Mouse (Mus musculus): Measurements from ENCODE around the gene Smim7. TPM values are rescaled to one million over a fixed set of nuclear protein-coding genes. Genes with fewer than 3 reads are reported as not detected.

Gene Smim7
- polyA plus RNA-seq, 1 experiment from 2014 or later, result 126 TPM

DNA sequence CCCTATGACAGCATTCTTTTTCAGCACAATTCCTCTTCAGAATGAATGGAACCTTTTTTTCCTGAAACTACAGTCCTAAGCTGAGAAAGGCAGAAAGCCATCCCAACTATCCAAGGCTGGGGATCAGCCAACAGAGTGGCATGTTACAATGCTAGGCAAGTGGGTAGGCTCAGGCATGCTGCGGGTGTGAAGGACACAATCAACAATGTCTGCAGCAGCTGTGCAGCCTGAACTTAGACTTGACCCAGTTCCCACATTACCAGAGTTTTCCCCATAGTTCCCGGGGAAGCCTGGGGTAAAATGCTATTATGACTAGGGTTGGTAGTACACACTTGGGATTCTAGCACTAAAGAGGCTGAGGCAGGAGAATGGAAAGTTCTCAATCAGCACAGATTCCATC, 4.9 kb downstream of the Smim7 start:
- Histone ChIP-seq H3K4me2 (ENCODE audit: low read length) (no peak overlapping the region), H3K36me3 (ENCODE audit: control insufficient read depth, insufficient read depth, low read length) (peaks cover 64% of the 10 kb centered on the region), H3K27ac (replicated peaks in 1 of 2; ENCODE audit: control insufficient read depth in 1 of 2, insufficient read depth in 1 of 2, low read depth in 2 of 2, low read length in 2 of 2) (no peak overlapping the region), H3K27me3 (ENCODE audit: control insufficient read depth, insufficient read depth, low read length) (no peaks in the 10 kb centered on the region), H3K9ac (ENCODE audit: low read length) (no peak overlapping the region), H3K4me1 (ENCODE audit: control insufficient read depth in 2 of 2, insufficient read depth in 2 of 2, low read length in 2 of 2) (peaks cover 7 to 19% of the 10 kb centered on the region in 2 experiments), H3K9me3 (ENCODE audit: control insufficient read depth, low read length) (no peaks in the 10 kb centered on the region), H3K4me3 (ENCODE audit: control insufficient read depth in 1 of 2, insufficient read depth in 1 of 2, low read depth in 1 of 2, low read length in 2 of 2) (no peak overlapping the region)
- 88% methylated on average over 2 of the region's 2 CpGs for WGBS
- ATAC-seq (ENCODE audit: insufficient number of reproducible peaks, insufficient read depth, low FRiP score, low read depth), result no peak

GRCm38 (mm10) chr8:72561111-72561689, 9.7 kb downstream of the Smim7 start:
- H3K4me1 ChIP-seq (ENCODE audit: control insufficient read depth in 2 of 2, insufficient read depth in 2 of 2, low read length in 2 of 2), result peaks cover 4 to 8% of the 10 kb centered on the region in 2 experiments

DNA sequence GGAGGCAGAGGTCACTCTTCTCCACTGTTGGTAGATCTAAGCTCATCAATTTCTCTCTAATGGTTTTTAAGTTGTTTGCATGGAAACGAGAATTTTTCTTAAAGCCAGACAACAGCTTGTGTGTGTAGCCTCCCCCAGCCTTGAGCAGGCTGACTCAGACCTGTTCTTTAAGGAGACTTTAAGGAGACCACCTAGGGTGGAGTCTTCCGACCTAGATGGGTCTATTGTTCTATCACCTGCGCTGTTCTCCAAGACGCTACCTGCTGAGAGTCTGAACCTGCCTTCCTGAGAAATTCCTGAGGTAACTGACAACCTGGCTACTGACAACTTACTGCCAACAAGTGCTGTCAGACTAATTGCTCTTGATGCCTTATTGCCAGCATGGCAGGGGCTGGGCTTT, 15.1 kb downstream of the Smim7 start:
- Histone ChIP-seq H3K4me3 (ENCODE audit: control insufficient read depth in 1 of 2, insufficient read depth in 1 of 2, low read depth in 1 of 2, low read length in 2 of 2) (no peak overlapping the region), H3K27ac (replicated peaks in 1 of 2; ENCODE audit: control insufficient read depth in 1 of 2, insufficient read depth in 1 of 2, low read depth in 2 of 2, low read length in 2 of 2) (no peak overlapping the region), H3K36me3 (ENCODE audit: control insufficient read depth, insufficient read depth, low read length) (peaks cover 41% of the 10 kb centered on the region), H3K9ac (ENCODE audit: low read length) (no peak overlapping the region), H3K4me1 (ENCODE audit: control insufficient read depth in 2 of 2, insufficient read depth in 2 of 2, low read length in 2 of 2) (no peaks in the 10 kb centered on the region; a peak in 1 of 4 replicates), H3K9me3 (ENCODE audit: control insufficient read depth, low read length) (no peaks in the 10 kb centered on the region), H3K4me2 (ENCODE audit: low read length) (no peak overlapping the region), H3K27me3 (ENCODE audit: control insufficient read depth, insufficient read depth, low read length) (no peaks in the 10 kb centered on the region)
- no peak for ATAC-seq (ENCODE audit: insufficient number of reproducible peaks, insufficient read depth, low FRiP score, low read depth)
- WGBS, result 57% methylated on average over 4 of the region's 4 CpGs

More at GRCm38 (mm10) chr8:72561111-72561689, 9.7 kb downstream of the Smim7 start:
- Histone ChIP-seq H3K4me2 (ENCODE audit: low read length) (no peak overlapping the region), H3K36me3 (ENCODE audit: control insufficient read depth, insufficient read depth, low read length) (peaks cover 54% of the 10 kb centered on the region), H3K27ac (replicated peaks in 1 of 2; ENCODE audit: control insufficient read depth in 1 of 2, insufficient read depth in 1 of 2, low read depth in 2 of 2, low read length in 2 of 2) (peak overlapping the region; percentile 24 to 62; a peak in 3 of 4 replicates), H3K9ac (ENCODE audit: low read length) (no peak overlapping the region), H3K4me3 (ENCODE audit: control insufficient read depth in 1 of 2, insufficient read depth in 1 of 2, low read depth in 1 of 2, low read length in 2 of 2) (no peak overlapping the region), H3K27me3 (ENCODE audit: control insufficient read depth, insufficient read depth, low read length) (no peaks in the 10 kb centered on the region), H3K9me3 (ENCODE audit: control insufficient read depth, low read length) (no peaks in the 10 kb centered on the region)
- 37% methylated on average over 1 of the region's 1 CpGs for WGBS
- no peak for ATAC-seq (ENCODE audit: insufficient number of reproducible peaks, insufficient read depth, low FRiP score, low read depth)

DNA sequence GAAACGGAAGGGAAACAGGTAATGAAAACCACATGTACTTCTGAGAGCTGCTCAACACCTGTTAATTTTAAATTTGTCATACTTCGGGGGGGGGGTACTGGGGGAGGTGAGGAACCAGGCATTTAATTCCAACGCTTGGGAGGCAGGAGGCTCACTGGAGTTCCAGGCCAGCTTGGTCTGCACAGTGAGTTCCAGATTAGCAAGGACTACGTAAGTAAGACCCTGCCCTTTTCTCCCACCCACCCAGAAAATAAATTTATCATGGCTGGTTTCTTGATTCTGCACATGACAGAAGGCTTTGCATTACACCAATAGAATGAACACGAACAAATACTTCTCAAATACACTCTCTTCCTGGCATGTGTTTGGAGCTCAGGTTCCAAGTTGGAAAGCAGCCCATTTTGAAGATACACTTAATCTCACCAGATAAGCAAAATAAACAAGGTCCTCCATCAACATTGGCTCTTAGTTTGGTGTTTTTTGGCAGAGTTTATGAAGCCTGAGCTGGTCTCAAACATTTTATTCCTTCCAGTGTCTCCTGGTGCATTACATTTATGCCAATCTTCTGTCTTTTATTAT, 21.5 kb downstream of the Smim7 start:
- Histone ChIP-seq H3K9ac (ENCODE audit: low read length) (peak overlapping the region; percentile 75), H3K36me3 (ENCODE audit: control insufficient read depth, insufficient read depth, low read length) (peaks cover 31% of the 10 kb centered on the region), H3K9me3 (ENCODE audit: control insufficient read depth, low read length) (no peaks in the 10 kb centered on the region), H3K27me3 (ENCODE audit: control insufficient read depth, insufficient read depth, low read length) (no peaks in the 10 kb centered on the region), H3K4me3 (ENCODE audit: control insufficient read depth in 1 of 2, insufficient read depth in 1 of 2, low read depth in 1 of 2, low read length in 2 of 2) (peak overlapping the region; percentile 58 to 98), H3K4me2 (ENCODE audit: low read length) (peak overlapping the region; percentile 74), H3K27ac (replicated peaks in 1 of 2; ENCODE audit: control insufficient read depth in 1 of 2, insufficient read depth in 1 of 2, low read depth in 2 of 2, low read length in 2 of 2) (peak overlapping the region; percentile 81 to 92; a peak in 3 of 4 replicates), H3K4me1 (ENCODE audit: control insufficient read depth in 2 of 2, insufficient read depth in 2 of 2, low read length in 2 of 2) (peaks cover 4 to 26% of the 10 kb centered on the region in 2 experiments; a peak in 3 of 4 replicates)
- WGBS, result 6% methylated on average over 5 of the region's 5 CpGs
- no peak for ATAC-seq (ENCODE audit: insufficient number of reproducible peaks, insufficient read depth, low FRiP score, low read depth)

DNA sequence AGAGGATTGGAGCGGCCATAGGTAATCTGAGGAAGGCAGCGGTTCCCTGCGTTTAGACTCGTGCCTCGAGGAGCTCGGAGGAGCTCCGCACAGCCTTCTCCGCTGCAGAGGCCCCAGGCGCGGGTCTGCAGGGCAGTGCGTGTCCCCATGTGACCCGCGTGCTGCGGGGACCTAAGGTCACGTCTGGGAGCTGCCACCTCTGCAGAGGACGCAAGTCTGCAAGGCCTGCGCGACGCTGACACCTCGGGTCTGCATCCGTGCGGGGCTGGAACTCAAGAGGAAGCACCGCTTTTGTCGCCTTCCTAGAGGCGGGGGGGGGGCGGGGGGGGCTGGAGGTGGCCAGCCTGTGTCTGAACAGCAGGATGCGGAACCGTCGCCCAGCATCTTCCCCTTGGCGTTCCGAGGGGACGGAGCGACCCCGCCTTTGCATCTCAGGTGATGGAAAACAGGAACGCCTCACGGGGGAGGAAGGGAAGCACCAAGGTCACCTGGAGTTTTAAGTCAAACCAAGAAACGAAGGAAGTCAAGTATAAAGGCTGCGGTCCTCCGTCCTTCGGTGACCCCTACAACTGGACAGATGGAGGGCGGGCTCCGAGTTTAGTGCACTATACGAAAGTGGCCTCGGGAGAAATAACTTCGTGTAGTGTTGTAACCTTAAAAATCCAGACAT, 22.1 kb downstream of the Smim7 start:
- H3K9me3 ChIP-seq (ENCODE audit: control insufficient read depth, low read length), result no peaks in the 10 kb centered on the region
- H3K27ac ChIP-seq (replicated peaks in 1 of 2; ENCODE audit: control insufficient read depth in 1 of 2, insufficient read depth in 1 of 2, low read depth in 2 of 2, low read length in 2 of 2), result peak overlapping the region; percentile 81 to 92
- peak; percentile 62 for ATAC-seq (ENCODE audit: insufficient number of reproducible peaks, insufficient read depth, low FRiP score, low read depth)
- WGBS, result under 1% methylated on average over 45 of the region's 45 CpGs
- H3K4me2 ChIP-seq (ENCODE audit: low read length), result peak overlapping the region; percentile 74
- H3K27me3 ChIP-seq (ENCODE audit: control insufficient read depth, insufficient read depth, low read length), result no peaks in the 10 kb centered on the region
- H3K4me3 ChIP-seq (ENCODE audit: control insufficient read depth in 1 of 2, insufficient read depth in 1 of 2, low read depth in 1 of 2, low read length in 2 of 2), result peak overlapping the region; percentile 58 to 98
- peaks cover 4 to 26% of the 10 kb centered on the region in 2 experiments; a peak in 3 of 4 replicates for H3K4me1 ChIP-seq (ENCODE audit: control insufficient read depth in 2 of 2, insufficient read depth in 2 of 2, low read length in 2 of 2)
- H3K36me3 ChIP-seq (ENCODE audit: control insufficient read depth, insufficient read depth, low read length), result peaks cover 33% of the 10 kb centered on the region
- peak overlapping the region; percentile 75 for H3K9ac ChIP-seq (ENCODE audit: low read length)

- peak within 1 kb of the TSS; percentile 58 to 98 for H3K4me3 ChIP-seq (ENCODE audit: control insufficient read depth in 1 of 2, insufficient read depth in 1 of 2, low read depth in 1 of 2, low read length in 2 of 2)
- no peaks in the 10 kb centered on the region for H3K27me3 ChIP-seq (ENCODE audit: control insufficient read depth, insufficient read depth, low read length)
- no peaks in the 10 kb centered on the region for H3K9me3 ChIP-seq (ENCODE audit: control insufficient read depth, low read length)
- under 1% methylated on average over 78 of the region's 92 CpGs for WGBS
- peak; percentile 97 for ATAC-seq (ENCODE audit: insufficient number of reproducible peaks, insufficient read depth, low FRiP score, low read depth)
- peak within 1 kb of the TSS; percentile 81 to 92 for H3K27ac ChIP-seq (replicated peaks in 1 of 2; ENCODE audit: control insufficient read depth in 1 of 2, insufficient read depth in 1 of 2, low read depth in 2 of 2, low read length in 2 of 2)
- peaks cover 35% of the 10 kb centered on the region for H3K36me3 ChIP-seq (ENCODE audit: control insufficient read depth, insufficient read depth, low read length)
- peak within 1 kb of the TSS; percentile 96 for H3K4me2 ChIP-seq (ENCODE audit: low read length)
- H3K4me1 ChIP-seq (ENCODE audit: control insufficient read depth in 2 of 2, insufficient read depth in 2 of 2, low read length in 2 of 2), result peaks cover 4 to 26% of the 10 kb centered on the region in 2 experiments; a peak in 3 of 4 replicates
- H3K9ac ChIP-seq (ENCODE audit: low read length), result peak within 1 kb of the TSS; percentile 99
Measured at GRCm38 (mm10) chr8:72547802-72548643, 22.9 kb downstream of the Smim7 start, which contains the start of gene Med26. Med26 (minus strand) TSS chr8:72548270.

Measured in heart, embryonic 14.5 days (tissue).